Mouse (Mus musculus): ENCODE results near the gene Bcl2l15. TPM values are rescaled to one million over a fixed set of nuclear protein-coding genes. Genes with fewer than 3 reads are reported as not detected.
A peak's percentile ranks its signal among the peaks of the same experiment; 100 is the strongest.
"Not testable (repeated sequence)": the region's sequence is repeated elsewhere in the genome, so short reads cannot be mapped to it uniquely, and the experiment has no call there.

The Bcl2l15 gene
- polyA plus RNA-seq, 1 experiment from 2014 or later: 0.63 TPM

- Histone ChIP-seq H3K36me3 (ENCODE audit: control insufficient read depth, insufficient read depth, low read length) (no peaks in the 10 kb centered on the region), H3K4me2 (ENCODE audit: low read depth, low read length) (no peak overlapping the region), H3K27ac (replicated peaks; ENCODE audit: low read depth, low read length) (no peak overlapping the region), H3K4me3 (ENCODE audit: low read depth, low read length) (no peak overlapping the region), H3K4me1 (ENCODE audit: control insufficient read depth, insufficient read depth, low read length) (no peaks in the 10 kb centered on the region), H3K9ac (ENCODE audit: low read depth, low read length) (no peak overlapping the region), H3K27me3 (replicated peaks; ENCODE audit: control insufficient read depth, insufficient read depth, low read length) (no peaks in the 10 kb centered on the region), H3K9me3 (ENCODE audit: control insufficient read depth, low read length) (no peaks in the 10 kb centered on the region)
- DNase-seq (ENCODE audit: low spot score): no peak
- no peak for ATAC-seq (ENCODE audit: low read depth)
- WGBS: 85% methylated on average over 6 of the region's 6 CpGs
Measured at GRCm38 (mm10) chr3:103839711-103840110, 7.3 kb downstream of the Bcl2l15 start.

GRCm38 (mm10) chr3:103840195-103840594 lies 7.8 kb downstream of the Bcl2l15 start:
- not testable (repeated sequence) for H3K4me2 ChIP-seq (ENCODE audit: low read depth, low read length); H3K4me3 ChIP-seq (ENCODE audit: low read depth, low read length); H3K36me3 ChIP-seq (ENCODE audit: control insufficient read depth, insufficient read depth, low read length); DNase-seq (ENCODE audit: low spot score); H3K9ac ChIP-seq (ENCODE audit: low read depth, low read length); H3K27ac ChIP-seq (replicated peaks; ENCODE audit: low read depth, low read length); ATAC-seq (ENCODE audit: low read depth); H3K4me1 ChIP-seq (ENCODE audit: control insufficient read depth, insufficient read depth, low read length); H3K27me3 ChIP-seq (replicated peaks; ENCODE audit: control insufficient read depth, insufficient read depth, low read length); H3K9me3 ChIP-seq (ENCODE audit: control insufficient read depth, low read length)
- WGBS: 89% methylated on average over 3 of the region's 3 CpGs

- H3K4me2 ChIP-seq (ENCODE audit: low read depth, low read length); H3K4me1 ChIP-seq (ENCODE audit: control insufficient read depth, insufficient read depth, low read length); ATAC-seq (ENCODE audit: low read depth): not testable (repeated sequence)
Measured at GRCm38 (mm10) chr3:103840946-103841345, 8.5 kb downstream of the Bcl2l15 start.

GRCm38 (mm10) chr3:103850644-103851363 lies 18.4 kb downstream of the Bcl2l15 start:
- Histone ChIP-seq H3K9ac (ENCODE audit: low read depth, low read length) (no peak overlapping the region), H3K36me3 (ENCODE audit: control insufficient read depth, insufficient read depth, low read length) (no peaks in the 10 kb centered on the region), H3K9me3 (ENCODE audit: control insufficient read depth, low read length) (no peaks in the 10 kb centered on the region), H3K4me2 (ENCODE audit: low read depth, low read length) (no peak overlapping the region), H3K4me3 (ENCODE audit: low read depth, low read length) (no peak overlapping the region), H3K4me1 (ENCODE audit: control insufficient read depth, insufficient read depth, low read length) (no peaks in the 10 kb centered on the region), H3K27me3 (replicated peaks; ENCODE audit: control insufficient read depth, insufficient read depth, low read length) (no peaks in the 10 kb centered on the region), H3K27ac (replicated peaks; ENCODE audit: low read depth, low read length) (no peak overlapping the region)
- ATAC-seq (ENCODE audit: low read depth) (no peak), DNase-seq (ENCODE audit: low spot score) (no peak)
- WGBS: 70% methylated on average over 9 of the region's 9 CpGs

More at GRCm38 (mm10) chr3:103840946-103841345, 8.5 kb downstream of the Bcl2l15 start:
- not testable (repeated sequence) for H3K9me3 ChIP-seq (ENCODE audit: control insufficient read depth, low read length); H3K36me3 ChIP-seq (ENCODE audit: control insufficient read depth, insufficient read depth, low read length); H3K9ac ChIP-seq (ENCODE audit: low read depth, low read length); H3K4me3 ChIP-seq (ENCODE audit: low read depth, low read length); H3K27ac ChIP-seq (replicated peaks; ENCODE audit: low read depth, low read length); DNase-seq (ENCODE audit: low spot score); H3K27me3 ChIP-seq (replicated peaks; ENCODE audit: control insufficient read depth, insufficient read depth, low read length)
- WGBS: 93% methylated on average over 7 of the region's 7 CpGs

GRCm38 (mm10) chr3:103851481-103851880 lies 19.1 kb downstream of the Bcl2l15 start:
- Histone ChIP-seq H3K27me3 (replicated peaks; ENCODE audit: control insufficient read depth, insufficient read depth, low read length) (no peaks in the 10 kb centered on the region), H3K4me3 (ENCODE audit: low read depth, low read length) (no peak overlapping the region), H3K4me2 (ENCODE audit: low read depth, low read length) (no peak overlapping the region), H3K27ac (replicated peaks; ENCODE audit: low read depth, low read length) (no peak overlapping the region), H3K4me1 (ENCODE audit: control insufficient read depth, insufficient read depth, low read length) (no peaks in the 10 kb centered on the region), H3K9ac (ENCODE audit: low read depth, low read length) (no peak overlapping the region), H3K9me3 (ENCODE audit: control insufficient read depth, low read length) (no peaks in the 10 kb centered on the region), H3K36me3 (ENCODE audit: control insufficient read depth, insufficient read depth, low read length) (no peaks in the 10 kb centered on the region)
- DNase-seq (ENCODE audit: low spot score) (no peak), ATAC-seq (ENCODE audit: low read depth) (no peak)
- WGBS: 86% methylated on average over 6 of the region's 6 CpGs

- H3K36me3 ChIP-seq (ENCODE audit: control insufficient read depth, insufficient read depth, low read length): no peaks in the 10 kb centered on the region
- H3K4me3 ChIP-seq (ENCODE audit: low read depth, low read length): no peak overlapping the region
- no peaks in the 10 kb centered on the region for H3K27me3 ChIP-seq (replicated peaks; ENCODE audit: control insufficient read depth, insufficient read depth, low read length)
- no peak overlapping the region for H3K9ac ChIP-seq (ENCODE audit: low read depth, low read length)
- WGBS: 87% methylated on average over 8 of the region's 8 CpGs
- H3K4me2 ChIP-seq (ENCODE audit: low read depth, low read length): no peak overlapping the region
- H3K27ac ChIP-seq (replicated peaks; ENCODE audit: low read depth, low read length): no peak overlapping the region
- ATAC-seq (ENCODE audit: low read depth) (no peak), DNase-seq (ENCODE audit: low spot score) (no peak)
- no peaks in the 10 kb centered on the region for H3K9me3 ChIP-seq (ENCODE audit: control insufficient read depth, low read length)
- no peaks in the 10 kb centered on the region for H3K4me1 ChIP-seq (ENCODE audit: control insufficient read depth, insufficient read depth, low read length)
Measured at GRCm38 (mm10) chr3:103851882-103852281, 19.5 kb downstream of the Bcl2l15 start.

GRCm38 (mm10) chr3:103852565-103853299 lies 20.3 kb downstream of the Bcl2l15 start:
- Histone ChIP-seq H3K4me2 (ENCODE audit: low read depth, low read length) (no peak overlapping the region), H3K36me3 (ENCODE audit: control insufficient read depth, insufficient read depth, low read length) (no peaks in the 10 kb centered on the region), H3K9me3 (ENCODE audit: control insufficient read depth, low read length) (no peaks in the 10 kb centered on the region), H3K9ac (ENCODE audit: low read depth, low read length) (no peak overlapping the region), H3K4me1 (ENCODE audit: control insufficient read depth, insufficient read depth, low read length) (no peaks in the 10 kb centered on the region), H3K4me3 (ENCODE audit: low read depth, low read length) (no peak overlapping the region), H3K27ac (replicated peaks; ENCODE audit: low read depth, low read length) (no peak overlapping the region), H3K27me3 (replicated peaks; ENCODE audit: control insufficient read depth, insufficient read depth, low read length) (no peaks in the 10 kb centered on the region)
- WGBS: 67% methylated on average over 3 of the region's 3 CpGs
- ATAC-seq (ENCODE audit: low read depth) (no peak), DNase-seq (ENCODE audit: low spot score) (peak; percentile 39)

GRCm38 (mm10) chr3:103853804-103854203 lies 21.4 kb downstream of the Bcl2l15 start:
- DNase-seq (ENCODE audit: low spot score) (peak; percentile 41), ATAC-seq (ENCODE audit: low read depth) (no peak)
- no peaks in the 10 kb centered on the region for H3K9me3 ChIP-seq (ENCODE audit: control insufficient read depth, low read length)
- no peaks in the 10 kb centered on the region for H3K27me3 ChIP-seq (replicated peaks; ENCODE audit: control insufficient read depth, insufficient read depth, low read length)
- no peaks in the 10 kb centered on the region for H3K36me3 ChIP-seq (ENCODE audit: control insufficient read depth, insufficient read depth, low read length)
- no peak overlapping the region for H3K27ac ChIP-seq (replicated peaks; ENCODE audit: low read depth, low read length)
- no peak overlapping the region for H3K9ac ChIP-seq (ENCODE audit: low read depth, low read length)
- no peak overlapping the region for H3K4me3 ChIP-seq (ENCODE audit: low read depth, low read length)
- no peak overlapping the region for H3K4me2 ChIP-seq (ENCODE audit: low read depth, low read length)
- no peaks in the 10 kb centered on the region for H3K4me1 ChIP-seq (ENCODE audit: control insufficient read depth, insufficient read depth, low read length)
- WGBS: 43% methylated on average over 8 of the region's 8 CpGs
